Mouse (Mus musculus) lung, postnatal 25 days (tissue): ENCODE measurements around the gene Magi1.
"Not testable (repeated sequence)": the region's sequence is repeated elsewhere in the genome, so short reads cannot be mapped to it uniquely, and the experiment has no call there.

ENCODE experiments used
- DNase-seq: peaks from one replicate; pipeline ENCODE4 v3.0.0; 2022; ENCODE audit warnings: low spot score

Gene Magi1

GRCm38 (mm10) chr6:94063542-94063941 is 220.2 kb downstream of the Magi1 start:
- DNase-seq: no peak

DNA sequence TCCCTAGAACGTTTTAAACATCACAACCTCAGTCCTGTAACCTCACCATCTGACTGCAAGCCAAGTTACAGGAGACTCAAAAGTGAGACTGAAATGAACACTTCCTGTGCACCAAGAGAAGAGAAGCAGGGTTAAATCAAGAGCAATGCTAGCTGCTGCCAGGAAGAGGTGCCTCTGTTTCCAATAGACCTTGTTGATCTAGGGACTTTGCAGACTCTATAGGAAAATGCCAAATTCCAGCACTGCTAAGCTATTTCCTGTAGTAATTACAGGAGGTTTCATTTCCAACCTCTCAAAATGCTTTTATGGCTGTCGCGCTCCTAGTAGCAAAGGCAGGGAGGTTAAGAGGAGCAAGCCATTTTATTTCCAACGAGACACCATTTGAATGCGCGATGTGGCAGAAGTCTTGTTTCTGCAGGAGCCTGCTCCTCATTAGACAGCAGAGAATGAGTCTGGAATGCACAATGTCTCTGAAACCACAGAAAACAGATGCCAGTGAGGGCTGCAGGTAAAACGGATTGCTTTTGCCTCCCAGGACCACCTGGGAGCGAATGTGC is 222.2 kb downstream of the Magi1 start:
- no peak for DNase-seq

DNA sequence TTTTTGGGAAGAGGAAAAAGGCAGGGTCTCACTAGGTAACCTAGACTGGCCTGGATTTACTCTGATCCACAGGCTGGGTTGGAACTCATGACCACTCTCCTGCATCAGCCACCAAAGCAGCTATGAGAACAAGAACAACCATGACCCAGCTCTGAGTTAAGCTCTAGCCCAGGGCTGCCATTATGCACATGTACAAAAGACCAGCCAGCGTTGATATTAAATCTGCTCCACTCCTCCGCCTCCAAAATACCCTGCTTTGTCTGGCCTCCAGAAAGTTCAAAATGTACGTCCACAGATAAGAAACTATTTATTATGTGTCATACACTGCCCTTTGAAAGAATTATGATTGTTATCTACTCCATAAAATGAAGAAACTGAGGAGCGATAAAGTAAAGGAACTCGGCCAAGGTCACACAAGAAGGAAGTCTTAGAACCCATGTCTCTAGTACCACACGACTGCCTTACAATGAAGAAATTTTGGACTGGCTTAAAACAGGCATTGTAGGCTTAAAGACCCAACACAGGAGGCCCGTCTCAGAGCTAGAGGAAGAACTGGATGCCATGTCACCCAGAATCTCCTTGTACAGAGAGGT is 223.0 kb downstream of the Magi1 start:
- DNase-seq: no peak

DNA sequence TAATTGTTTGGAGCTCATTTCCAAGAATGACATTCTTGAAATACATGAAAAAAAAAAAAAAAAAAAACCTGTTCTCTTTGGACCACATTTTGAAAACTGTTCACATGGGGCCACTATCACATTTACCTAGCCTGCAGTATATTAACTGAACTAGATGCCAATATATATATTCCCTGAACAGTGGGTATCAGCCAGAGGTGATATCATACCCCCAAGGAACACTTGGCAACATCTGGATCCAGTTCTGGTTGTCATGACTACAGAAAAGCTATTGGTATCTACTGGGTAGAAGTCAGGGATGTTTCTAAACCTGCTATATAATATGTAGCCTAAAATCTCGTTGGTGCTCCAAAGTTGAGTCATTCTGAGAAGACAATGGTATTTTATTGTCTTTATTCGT is 224.6 kb downstream of the Magi1 start:
- DNase-seq: no peak

GRCm38 (mm10) chr6:94053920-94054319 is 229.8 kb downstream of the Magi1 start:
- DNase-seq: peak; percentile 23

- DNase-seq: no peak
Observed at GRCm38 (mm10) chr6:94045180-94045579, 238.5 kb downstream of the Magi1 start.

GRCm38 (mm10) chr6:94043461-94043860 is 240.3 kb downstream of the Magi1 start:
- no peak for DNase-seq

- DNase-seq: peak; percentile 18
Observed at GRCm38 (mm10) chr6:94040093-94040492, 243.6 kb downstream of the Magi1 start.

DNA sequence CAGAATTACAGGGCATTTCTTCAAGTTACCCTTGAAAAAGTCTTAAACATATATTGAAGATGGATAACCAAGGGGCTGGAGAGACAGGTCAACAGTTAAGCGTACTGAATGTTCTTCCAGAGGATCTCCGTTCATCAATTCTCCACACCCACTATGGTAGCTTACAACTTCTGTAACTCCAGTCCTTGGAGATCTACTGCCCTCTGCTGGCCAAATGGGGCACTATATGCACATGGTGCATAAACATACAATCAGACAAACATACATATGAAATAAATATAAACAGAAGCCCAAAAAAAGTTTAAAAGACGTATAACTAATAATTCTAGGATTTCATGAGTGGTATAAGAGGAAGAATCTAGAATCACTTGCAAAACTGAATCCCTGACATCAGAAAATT is 244.8 kb downstream of the Magi1 start:
- no peak for DNase-seq

DNA sequence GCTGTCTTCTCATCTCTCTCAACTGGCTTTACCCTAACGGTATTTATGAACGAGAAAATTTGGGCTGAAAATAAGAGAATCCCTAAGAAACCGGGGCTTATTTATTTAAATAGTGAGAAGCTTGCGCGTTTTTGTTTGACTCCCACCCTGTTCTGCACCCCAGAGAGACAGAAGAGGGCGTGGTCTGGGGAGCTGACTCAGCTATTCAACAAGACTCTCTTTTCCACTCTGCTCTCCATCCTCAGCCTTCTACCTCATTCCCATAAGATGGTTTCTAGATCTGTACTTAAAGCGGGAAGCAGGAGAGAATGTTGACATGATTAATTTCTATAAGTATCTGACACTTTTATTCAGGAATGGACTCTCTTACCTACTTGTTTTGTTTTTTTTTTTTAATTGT is 247.2 kb downstream of the Magi1 start:
- no peak for DNase-seq

DNA sequence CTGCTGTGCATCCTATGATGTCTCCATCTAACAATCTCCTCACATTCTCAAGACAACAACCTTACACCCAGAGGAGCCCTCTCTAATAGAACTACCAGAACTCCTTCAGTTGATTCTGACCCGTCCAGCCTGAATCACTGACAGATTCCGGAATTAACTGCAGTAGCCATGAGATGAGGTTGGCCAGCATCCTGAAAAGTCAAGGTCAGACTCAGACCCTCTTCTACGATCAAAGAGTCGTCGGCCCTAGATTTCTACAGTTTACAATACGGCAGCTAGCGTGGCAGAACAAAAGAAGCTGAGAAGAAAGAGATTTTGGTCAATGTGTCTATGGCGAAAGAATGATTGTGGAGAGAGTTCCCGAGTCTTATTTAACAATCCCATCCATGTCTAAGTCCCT is 257.4 kb downstream of the Magi1 start:
- DNase-seq: no peak

DNA sequence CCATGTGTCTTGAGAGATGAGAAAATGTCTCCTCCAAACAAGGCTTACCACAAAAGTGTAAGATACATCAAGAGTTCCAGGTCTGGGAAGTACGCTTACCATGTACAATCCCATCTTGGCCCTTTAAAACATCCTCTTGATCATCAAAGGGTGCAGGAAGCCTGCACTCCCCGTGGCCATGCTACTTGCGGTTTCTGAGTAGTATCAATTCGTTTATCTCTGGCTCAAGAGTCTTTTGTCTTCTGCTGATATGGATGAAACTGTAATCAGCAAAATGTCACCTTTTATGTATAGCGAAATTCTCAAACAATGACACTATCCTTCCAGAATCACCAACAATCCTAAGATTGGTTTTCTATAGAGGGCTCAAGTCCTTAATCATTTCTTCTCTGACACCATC is 261.3 kb downstream of the Magi1 start:
- DNase-seq: no peak

- DNase-seq: peak; percentile 10
Observed at GRCm38 (mm10) chr6:94021239-94021962, 262.3 kb downstream of the Magi1 start.

- no peak for DNase-seq
Observed at GRCm38 (mm10) chr6:94020566-94020965, 263.2 kb downstream of the Magi1 start.

GRCm38 (mm10) chr6:94019935-94020334 is 263.8 kb downstream of the Magi1 start:
- no peak for DNase-seq

- no peak for DNase-seq
Observed at GRCm38 (mm10) chr6:94013761-94014160, 270.0 kb downstream of the Magi1 start.

GRCm38 (mm10) chr6:94011947-94012346 is 271.8 kb downstream of the Magi1 start:
- DNase-seq: no peak

GRCm38 (mm10) chr6:94011521-94011920 is 272.2 kb downstream of the Magi1 start:
- no peak for DNase-seq

DNA sequence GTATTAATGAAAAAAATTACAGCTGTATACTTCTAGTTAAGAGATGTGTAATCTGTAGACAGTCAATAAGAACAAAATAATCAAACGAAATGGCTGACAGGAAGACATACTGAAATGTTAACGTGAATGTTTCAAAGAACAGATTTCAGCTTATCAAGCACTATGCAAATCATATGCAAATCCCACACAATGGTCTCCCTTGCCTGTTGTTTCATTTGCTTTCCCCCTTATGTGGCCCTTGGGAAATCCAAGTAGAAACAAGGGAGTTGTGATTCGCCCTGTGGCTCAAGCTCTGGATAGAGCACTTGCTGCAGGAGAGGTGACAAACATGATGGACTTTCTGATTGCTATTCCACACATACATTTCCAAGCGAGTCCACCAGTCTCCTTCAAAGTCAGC is 275.1 kb downstream of the Magi1 start:
- no peak for DNase-seq

DNA sequence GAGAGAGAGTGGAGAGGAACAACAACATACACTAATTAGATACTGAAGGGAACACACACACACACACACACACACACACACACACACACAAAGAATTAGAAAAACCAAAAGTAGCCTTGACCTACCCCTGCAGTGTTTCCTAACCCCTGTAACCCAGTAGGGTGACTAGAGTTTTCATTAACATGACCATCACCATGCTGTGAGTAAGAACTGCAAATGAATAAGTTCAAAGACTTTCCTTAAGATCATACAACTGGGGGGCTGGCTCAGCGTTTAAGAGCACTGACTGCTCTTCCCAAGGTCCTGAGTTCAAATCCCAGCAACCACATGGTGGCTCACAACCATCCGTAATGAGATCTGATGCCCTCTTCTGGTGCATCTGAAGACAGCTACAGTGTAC is 280.1 kb downstream of the Magi1 start:
- not testable (repeated sequence) for DNase-seq

- DNase-seq: no peak
Observed at GRCm38 (mm10) chr6:93996841-93997485, 286.8 kb downstream of the Magi1 start.

GRCm38 (mm10) chr6:93987561-93987960 is 296.2 kb downstream of the Magi1 start:
- DNase-seq: no peak

DNA sequence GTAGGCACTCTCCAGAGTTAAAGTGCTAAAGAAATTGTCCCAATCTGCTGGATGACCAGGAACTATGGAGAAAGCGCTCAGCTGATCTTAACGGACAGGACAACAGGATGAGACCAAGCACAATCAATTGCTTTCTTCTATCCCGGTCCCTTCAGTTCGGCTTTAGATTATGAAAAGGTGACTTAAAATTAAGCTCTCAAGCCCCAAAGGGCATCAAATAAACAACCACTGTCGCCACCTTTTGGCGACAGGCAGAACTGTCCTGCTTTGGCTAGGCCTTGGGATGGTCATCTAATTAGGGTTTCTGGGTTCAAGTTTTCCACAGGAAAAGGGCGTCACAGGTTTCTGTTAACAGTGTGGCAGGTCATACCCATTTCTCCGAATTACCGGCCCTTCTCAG is 298.6 kb downstream of the Magi1 start:
- DNase-seq: peak; percentile 14
